Mouse (Mus musculus) lung, adult 2 months (tissue): ENCODE results near the gene Frmd5.

Experiments
- CTCF ChIP-seq: fragments of 200-500 bp; IDR thresholded peaks from 2 replicates; pipeline ENCODE4 v1.5.1; 2011; ENCODE audit warnings: mild to moderate bottlenecking, low read length, control low read depth; ENCODE audit not compliant: insufficient read depth
- POLR2A ChIP-seq: fragments of 200-500 bp; IDR thresholded peaks from 2 replicates; pipeline ENCODE4 v1.6.1; 2011; ENCODE audit warnings: low read depth, mild to moderate bottlenecking, control low read depth, low read length, borderline replicate concordance; ENCODE audit errors: extremely low read depth

- TF ChIP-seq POLR2A (no peak), CTCF (no peak)
Measured at GRCm38 (mm10) chr2:121614483-121615198, 192.2 kb downstream of the Frmd5 start.
